Mouse (Mus musculus): ENCODE data around the gene Capn8.

DNA sequence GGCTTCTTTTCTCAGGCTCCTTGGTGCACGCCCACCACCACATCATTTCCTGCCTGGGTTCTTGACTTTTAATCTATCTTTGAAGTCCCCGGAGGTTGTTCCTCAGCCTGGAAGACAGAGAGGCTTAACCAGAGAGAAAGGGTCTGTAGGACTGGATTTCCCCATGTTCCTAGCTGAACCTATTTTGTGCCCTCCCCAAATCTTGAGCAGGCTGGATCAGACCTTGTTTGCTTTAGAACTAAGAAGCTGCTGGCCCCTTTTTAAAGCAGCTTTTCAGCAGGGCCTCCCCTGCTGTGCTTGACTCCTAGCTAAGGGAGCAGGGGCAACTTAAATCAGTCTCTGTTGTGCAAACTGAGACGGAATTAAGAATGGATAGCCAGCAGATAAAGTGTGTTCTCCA lies 82.0 kb downstream of the Capn8 start:
- no peak for TF ChIP-seq CTCF (IDR thresholded peaks at IDR 0.05; ENCODE audit: borderline replicate concordance, control insufficient read depth, extremely low read depth, insufficient read depth, low read length, poor library complexity)
- no peak for TF ChIP-seq POLR2A (IDR thresholded peaks at IDR 0.05; ENCODE audit: control insufficient read depth, extremely low read depth, insufficient read depth, low read length, poor library complexity)
